Mouse (Mus musculus) cerebellum, adult 8-10 months (tissue): ENCODE results near the gene Fgfr2.

ENCODE experiments used
- DNase-seq: peaks from one replicate; pipeline ENCODE4 v3.0.0; 2022

Gene Fgfr2

DNA sequence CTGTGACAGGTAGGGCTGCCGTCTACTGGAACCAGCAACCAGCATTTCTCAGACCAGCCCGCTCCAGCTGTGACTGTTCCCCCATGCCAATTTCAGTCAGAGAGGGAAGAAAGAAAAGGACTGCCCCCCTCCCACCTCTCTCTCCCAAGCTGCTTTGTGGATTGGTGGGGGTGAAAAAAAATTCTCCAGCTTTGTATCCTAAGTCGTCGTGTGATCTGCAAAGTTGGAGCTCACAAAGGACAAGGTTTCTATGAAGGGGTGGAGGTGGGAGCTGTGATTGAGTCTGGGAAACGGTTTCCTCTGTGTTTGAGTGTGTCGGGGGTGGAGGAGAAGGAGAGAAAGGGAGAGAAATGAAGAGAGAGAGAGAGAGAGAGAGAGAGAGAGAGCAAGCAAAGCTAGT is 1147.3 kb downstream of the Fgfr2 start:
- no peak for DNase-seq

DNA sequence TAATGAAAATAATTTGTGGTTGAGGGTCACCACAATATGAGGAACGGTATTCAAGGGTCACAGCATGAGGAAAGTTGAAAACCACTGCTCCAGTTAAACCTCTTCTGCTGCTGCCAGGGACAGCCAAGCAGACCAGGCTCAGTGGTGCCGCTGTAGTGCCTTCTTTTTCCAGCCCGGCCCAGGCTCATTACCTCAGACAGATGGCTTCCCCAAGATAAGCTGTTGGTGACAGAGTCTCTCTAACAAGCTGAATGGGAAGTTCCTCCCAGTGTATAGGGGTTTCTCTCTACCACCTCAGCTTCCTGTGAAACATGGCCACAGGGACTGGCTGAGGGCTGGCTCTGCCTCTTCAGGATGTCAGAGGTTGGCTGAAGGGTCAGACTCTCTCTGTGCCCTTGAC is 1152.9 kb downstream of the Fgfr2 start:
- DNase-seq: no peak

DNA sequence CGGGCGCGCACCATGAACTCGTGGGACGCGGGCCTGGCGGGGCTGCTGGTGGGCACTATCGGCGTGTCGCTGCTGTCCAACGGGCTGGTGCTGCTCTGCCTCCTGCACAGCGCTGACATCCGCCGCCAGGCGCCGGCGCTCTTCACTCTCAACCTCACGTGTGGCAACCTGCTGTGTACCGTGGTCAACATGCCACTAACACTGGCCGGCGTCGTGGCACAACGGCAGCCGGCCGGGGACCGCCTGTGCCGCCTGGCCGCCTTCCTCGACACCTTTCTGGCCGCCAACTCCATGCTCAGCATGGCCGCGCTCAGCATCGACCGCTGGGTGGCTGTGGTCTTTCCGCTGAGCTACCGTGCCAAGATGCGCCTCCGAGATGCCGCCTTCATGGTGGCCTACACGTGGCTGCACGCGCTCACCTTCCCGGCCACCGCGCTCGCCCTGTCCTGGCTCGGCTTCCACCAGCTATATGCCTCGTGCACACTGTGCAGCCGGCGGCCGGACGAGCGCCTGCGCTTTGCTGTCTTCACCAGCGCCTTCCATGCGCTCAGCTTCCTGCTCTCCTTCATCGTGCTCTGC is 1156.1 kb downstream of the Fgfr2 start:
- no peak for DNase-seq

DNA sequence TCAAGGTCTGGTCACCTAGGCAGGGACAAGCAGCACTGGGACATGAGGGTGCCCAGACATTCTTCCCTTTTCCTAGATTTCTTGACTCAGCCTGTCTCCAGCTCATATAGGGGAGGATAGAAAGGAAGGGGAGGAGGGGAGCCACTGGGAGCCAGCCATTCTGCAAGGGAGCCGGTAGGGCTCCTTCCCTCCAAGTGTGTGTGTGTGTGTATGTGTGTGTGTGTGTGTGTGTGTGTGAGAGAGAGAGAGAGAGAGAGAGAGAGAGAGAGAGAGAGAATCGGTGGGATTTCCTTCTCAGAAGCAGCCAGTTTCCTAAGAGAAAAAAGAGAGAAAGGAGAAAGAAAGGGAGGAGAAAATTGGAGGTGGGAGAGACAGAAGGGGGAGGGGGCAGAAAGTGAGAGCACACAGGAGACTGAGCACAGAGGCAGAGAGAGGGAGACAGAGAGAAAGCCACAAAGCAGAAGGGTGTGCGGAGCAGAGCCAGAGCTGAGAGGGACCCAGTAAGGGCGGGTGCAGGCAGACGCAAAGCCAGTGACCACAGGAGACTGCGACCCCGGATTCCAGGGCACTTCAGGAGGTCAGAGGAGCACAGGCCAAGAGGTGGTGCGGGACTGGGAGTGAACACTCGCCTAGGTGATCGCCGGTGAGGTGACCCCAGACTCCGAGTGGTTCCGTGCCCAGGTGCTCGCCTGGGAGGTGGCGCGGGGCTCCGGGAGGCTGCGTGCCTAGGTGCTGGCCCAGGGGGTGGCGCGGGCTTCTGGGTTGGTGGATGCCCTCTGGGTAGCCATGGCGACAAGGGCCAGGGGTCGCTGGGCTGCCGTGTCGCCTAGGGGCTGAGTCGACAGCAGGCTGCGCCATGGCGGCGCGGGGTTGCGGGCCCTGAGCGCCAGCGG is 1156.9 kb downstream of the Fgfr2 start, which contains the start of gene Gpr26:
Gpr26 (plus strand) TSS at position 438 of the 893 bp plus-strand sequence.
- no peak for DNase-seq

DNA sequence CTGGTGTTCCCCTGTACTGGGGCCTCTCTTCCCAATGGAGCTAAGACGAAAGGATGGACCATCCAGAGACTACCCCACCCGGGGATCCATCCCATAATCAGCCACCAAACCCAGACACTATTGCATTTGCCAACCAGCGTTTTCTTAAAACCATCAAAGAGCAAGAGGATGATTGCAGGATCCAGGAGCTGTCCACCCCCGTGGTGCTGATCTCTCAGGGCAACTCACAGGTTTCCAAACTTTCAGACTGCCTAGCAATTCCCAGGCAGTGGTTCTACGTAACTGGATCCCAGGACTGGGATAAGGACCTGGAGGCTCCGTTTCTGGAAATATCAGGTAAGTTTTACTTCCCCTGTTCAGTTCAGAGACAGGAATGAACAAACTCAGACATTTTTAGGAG is 1162.6 kb downstream of the Fgfr2 start:
- no peak for DNase-seq

DNA sequence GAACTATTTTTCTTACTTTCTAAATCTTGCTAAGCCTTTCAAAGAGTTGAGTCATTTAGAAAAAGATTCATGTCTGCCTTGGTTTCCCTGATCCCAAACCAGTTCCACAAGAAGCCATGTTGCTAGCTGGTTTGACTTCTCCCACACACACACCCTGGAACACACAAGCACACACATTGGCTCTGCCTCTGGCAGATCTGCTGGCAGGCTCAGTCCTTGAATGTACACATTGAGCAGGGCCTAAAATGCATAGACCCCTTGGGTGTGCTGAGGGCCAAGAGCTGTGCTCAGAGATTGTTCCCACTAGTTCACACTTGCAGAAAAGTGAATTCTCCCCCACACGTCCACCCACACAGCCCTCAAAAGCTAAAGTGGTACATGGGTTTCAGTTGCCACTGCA is 1164.4 kb downstream of the Fgfr2 start:
- no peak for DNase-seq

DNA sequence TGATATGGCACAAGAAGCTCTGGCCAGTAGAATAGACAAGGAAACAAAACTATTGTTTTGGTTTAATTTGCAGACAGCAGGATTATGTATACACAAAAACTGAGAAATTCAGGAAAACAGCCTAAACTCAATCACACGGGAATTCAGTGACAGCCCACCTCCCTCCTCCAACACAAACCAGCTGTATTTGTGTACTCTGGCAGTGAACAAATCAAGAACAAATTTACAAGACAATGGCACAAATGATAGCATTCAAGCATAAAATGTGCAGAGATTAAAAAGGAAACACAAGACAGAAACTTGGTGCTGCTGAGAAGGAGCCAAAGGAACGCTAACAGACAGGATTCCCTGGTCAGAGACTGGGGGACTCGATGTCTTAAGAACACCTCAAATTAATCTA is 1169.7 kb downstream of the Fgfr2 start:
- no peak for DNase-seq

DNA sequence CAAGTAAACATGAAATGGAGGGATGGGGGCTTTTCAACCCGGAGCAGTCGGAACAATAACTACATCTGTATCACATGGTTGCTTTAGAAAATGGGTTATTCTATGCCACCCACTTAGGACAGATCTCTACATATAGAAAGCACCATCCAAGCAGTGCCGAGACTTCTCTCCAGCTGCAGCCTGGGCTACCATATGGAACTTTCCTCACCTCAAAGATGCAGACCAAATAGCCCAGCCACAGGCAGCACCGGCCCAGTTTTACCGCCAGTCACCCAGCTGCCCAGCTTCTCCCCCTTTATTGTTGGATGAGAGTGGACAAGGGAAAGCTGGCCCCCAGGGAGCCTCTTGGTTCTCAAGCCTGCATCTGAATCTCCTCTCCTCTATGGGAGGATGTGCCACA is 1172.0 kb downstream of the Fgfr2 start:
- DNase-seq: no peak

DNA sequence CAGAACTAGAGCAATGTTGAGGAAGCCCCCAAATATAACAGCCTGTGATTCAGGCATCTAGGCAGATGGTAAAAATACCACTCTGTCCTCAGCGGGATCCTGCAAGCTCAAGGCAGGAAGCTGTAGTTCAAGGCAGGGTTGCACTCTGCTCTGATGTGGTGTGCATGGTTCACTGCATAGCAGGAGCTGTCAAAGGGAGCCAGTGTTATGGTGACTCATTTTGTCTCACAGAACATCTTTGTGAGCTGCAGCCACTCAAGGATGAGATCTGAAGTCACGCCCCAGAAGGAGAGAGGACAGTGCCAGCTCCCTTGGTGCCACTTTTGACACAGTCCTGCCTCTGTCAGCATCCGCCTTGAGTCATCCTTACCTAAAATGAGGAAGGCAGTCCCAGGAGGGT is 1185.5 kb downstream of the Fgfr2 start:
- no peak for DNase-seq

DNA sequence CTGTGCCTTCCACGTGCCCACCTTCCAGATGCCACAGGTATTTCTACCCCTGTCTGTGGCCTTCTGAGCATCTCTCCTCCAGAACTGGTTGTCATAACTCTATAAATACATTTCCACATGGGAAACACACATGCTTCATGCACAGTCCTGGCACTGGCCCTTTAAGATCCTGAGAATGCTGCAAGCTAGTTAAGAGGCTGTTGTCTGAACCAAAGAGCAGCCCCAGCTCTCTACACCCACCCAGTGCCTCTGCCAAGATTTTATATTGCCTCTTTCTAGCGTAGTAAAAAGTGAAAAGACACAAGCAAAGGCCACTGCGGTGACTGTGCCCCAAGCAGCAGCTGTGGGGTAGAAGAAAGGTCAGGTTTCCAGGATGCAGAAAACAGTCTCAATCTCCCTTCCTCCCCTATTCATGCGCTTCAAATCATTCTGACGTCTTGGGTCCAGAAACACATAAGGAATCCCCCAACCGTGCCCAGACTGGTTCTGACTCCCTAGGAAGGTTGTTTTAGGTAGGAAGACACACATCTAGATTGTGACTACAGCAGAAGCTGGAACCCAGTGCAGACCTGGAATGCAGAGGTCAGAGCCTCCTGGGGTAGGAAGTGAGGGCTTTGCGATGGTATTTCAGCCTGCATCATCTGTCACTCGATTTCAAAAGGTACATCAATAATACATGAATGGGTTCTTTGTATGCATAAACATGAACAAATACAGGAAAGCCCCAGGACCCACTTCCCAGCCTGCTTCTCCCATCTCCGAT is 1195.7 kb downstream of the Fgfr2 start:
- DNase-seq: no peak

DNA sequence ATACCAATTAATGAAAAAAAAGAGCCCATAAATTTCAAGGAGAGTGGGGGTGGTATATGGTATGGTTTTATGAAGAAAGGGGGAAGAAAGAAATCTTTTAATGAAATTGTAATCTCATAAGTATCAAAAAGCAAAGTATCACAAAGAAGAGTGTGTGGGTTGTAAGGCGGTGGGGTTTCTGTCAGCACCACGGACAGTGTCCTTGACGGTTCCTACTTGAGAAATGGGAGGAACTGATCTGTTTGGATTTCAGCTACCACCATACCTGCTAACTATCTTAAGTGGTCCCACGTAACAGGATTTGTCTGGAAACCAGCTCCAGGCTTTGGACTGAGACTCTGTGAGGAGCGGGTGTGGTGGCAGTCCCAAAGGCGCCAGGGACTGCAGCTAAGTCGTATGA is 1205.8 kb downstream of the Fgfr2 start:
- no peak for DNase-seq

DNA sequence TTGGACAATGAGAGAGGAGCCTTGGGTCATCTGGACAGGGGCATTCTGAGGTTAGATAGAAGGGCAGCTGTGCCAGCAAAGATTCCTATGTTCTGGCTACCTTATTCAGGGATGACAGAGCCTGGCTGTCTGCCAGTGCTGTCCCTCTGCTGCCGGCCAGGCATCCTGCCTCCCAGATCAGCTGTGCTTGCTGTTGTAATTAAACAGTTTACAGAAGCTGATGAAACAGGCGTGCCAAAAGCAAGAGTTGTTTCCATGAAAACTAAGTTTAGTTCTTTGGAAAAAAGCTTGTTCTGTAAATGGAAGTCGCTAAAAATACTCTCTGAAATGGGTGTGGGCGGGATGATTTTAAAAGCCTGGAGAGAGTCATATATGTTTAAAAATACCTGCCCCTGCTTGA is 1213.5 kb downstream of the Fgfr2 start:
- no peak for DNase-seq

DNA sequence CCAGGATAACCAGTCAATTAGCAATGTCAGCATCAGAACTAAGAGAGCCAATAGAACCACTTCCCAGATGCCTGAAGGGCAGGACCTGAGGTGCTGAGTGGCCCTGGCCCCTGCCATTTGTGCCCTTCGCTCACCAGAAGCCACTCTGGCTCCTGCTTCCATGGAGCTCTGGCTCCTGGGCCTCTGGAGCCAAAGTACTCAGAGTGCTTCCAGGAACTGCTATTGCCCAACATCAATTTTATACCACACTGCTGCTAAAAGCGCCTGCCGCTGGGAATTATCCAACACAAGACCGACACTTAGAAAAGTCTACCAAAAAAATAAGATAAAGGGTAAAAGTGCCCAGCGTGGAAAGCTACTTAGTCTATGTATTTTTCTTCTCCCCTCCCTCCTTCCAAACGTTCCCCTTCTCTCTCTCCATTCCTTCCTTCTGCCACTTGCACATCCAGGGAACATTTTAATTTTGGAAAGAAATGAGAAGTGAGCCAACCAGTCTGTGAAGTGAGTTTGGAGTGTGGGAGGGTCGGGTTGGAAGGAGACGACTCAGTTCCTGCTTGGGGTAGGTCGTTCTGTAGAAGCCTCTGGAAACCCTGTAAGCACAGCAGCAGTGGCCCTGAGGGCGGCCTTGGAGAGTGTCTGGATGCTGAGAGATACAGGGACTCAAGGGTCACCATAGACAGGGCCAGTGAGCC is 1216.5 kb downstream of the Fgfr2 start:
- no peak for DNase-seq

DNA sequence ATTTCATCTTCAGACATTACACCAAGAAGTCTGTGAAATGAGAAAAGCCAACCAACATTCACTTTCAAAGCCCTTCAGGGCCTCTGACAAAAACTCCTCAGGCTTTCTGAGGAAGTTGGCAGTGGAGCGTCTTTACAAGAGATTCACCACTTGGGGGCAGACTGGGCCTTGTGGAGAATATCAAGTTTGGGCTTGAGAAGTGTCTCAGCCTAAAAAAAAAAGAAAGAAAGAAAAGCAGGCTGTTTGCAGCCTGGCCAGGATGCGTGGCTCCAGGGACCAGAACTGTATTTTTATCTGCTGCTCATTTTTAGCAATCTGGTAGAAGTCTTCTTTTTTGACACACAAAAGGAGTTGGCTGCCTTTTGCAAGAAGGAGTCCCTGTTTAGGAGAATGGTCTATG is 1223.8 kb downstream of the Fgfr2 start:
- DNase-seq: peak; percentile 56

DNA sequence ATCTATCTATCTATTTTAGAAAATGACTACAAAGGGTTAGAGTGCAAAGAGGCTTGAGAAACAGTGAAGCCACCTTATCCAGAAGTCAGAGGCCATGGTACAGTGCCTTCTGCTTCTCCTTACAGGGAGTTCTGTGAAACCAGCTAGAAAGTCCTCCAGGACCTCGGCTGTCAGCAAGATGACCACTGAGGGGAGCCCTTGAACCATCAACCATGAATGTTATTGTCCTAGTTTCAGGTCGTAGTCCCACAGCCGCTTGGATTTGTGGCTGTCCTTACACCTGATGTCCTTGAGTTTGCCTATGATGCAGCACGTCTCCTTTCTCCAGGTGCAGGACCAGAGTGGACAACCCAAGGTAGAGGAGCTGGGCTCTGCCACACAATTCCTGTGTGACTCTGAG is 1225.9 kb downstream of the Fgfr2 start:
- peak; percentile 35 for DNase-seq

DNA sequence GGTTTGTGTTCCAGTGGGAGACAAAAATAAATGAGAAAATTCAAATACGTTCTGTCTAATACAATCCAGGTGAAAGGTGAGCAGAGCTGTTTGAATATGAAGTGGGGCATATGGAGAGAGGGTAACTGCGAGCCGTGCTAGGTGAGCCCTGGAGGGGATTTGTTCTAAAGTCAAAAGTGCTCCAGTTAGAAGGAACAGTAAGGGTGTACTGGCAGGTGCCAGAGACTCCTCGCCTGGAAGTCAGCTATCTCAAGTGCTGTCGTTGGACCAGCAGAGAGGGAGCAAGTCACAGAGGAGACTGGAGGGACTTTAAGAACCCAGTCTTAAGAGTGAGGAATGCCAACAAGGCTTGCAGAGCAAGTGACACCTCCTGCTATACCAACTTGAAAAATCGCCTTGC is 1240.3 kb downstream of the Fgfr2 start:
- DNase-seq: no peak

DNA sequence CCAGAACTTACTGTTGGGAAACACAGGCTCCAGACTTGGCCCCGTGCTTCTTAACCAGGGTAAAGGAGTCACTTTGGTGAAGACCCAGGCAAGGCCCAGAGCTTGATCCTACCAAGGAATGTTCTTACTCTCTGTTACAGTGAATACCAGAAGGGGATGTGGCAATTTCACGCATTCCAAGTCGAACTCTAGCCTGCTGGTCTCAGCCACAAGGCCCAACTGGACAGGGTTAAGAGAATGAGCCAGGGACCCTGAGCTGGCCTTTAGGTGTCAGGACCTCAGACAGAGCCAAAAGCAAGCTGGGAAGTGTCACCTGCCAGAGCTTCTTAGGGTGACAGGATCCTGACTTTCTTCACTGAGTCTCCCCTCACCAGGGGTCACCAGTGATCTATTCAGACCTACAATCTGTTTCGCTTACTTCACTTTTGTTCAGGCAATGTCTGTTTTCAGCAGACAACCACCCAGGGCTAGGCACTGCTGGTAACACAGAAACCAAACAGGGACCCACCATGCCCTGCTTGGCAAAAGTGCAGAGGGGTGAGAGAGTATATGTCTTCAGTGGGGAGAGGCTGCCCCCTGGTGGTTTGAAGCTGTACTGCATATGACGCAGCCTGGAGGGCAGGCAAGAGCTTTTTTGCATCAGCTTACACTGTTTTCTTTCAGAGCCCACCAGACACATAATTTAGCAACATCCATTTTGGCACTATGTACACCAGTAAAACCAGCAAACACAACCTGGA is 1241.1 kb downstream of the Fgfr2 start:
- DNase-seq: peak; percentile 54

DNA sequence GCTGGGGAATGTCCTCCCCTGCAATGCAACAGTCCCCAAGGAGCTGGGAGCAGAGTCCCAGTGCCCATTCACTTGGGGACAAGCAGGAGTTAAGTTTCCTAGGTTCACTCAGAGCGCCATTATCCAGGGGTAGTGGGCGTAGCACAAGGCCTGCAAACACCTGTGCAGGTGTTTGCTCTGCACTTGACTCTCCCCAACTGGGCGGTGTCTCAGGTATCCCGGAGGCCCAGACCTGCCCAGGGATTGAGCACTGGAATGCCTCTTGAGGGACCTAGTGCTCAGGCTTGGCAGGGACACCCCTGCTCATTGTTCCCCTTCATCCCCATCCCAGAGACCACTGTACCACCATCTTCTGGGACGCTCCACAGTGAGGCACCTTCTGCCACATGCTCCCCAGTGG is 1243.0 kb downstream of the Fgfr2 start:
- no peak for DNase-seq

DNA sequence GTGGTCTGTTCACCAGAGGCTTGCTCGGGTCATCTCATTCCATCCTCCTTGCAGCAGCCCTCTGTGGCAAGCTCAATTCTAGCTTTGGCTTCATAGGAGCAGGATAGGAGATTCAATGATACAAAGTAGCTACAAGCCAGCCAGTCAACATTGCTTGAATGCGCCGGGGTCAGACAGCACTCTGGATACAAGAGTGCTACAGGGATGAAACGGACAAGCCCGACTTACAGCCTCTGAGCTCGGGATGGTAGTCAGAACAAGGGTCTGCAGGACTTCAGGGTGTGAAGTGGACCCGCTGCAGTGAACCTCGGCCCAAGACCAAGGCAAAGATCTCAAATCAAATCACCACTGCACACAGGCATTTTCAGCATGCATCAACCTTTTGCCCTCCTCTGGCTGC is 1244.3 kb downstream of the Fgfr2 start:
- no peak for DNase-seq

DNA sequence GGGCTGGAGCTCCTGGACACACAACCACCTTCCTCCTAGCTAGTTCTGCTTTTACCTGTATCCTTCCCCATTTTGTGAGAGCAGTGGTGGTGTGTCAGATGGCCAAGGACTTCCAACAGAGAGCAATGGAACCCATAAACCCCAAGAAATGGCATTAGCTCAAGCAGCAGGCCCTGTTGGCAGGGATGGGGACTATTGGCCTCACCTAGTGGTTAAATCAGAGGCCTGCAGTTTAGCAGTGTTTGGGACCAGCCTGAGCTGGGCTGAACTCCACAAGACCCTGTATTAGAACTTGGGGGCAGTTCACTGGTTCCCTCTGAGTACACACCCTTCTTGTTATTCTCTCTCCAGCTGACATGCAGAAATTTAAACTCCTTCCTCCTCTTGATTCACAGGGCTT is 1262.0 kb downstream of the Fgfr2 start:
- DNase-seq: no peak

DNA sequence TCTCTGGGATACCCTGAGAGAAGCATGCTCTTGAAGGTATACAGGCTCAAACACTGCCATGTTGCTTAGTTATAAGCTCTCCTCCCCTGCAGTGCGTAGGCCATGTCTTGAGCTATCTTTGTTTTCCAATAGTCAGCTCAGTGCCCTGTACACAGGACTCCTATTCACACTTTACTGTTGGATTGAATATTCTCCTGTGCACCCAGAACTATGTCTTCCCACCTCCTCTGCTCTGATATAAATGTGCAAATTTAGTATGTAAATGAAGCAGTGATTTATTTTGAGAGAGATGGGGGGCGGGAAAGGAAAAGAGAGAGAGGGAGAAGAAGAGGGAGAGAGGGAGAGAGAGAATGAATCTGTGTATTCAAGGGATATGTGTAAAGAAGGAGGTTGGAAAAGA is 1267.5 kb downstream of the Fgfr2 start:
- no peak for DNase-seq

DNA sequence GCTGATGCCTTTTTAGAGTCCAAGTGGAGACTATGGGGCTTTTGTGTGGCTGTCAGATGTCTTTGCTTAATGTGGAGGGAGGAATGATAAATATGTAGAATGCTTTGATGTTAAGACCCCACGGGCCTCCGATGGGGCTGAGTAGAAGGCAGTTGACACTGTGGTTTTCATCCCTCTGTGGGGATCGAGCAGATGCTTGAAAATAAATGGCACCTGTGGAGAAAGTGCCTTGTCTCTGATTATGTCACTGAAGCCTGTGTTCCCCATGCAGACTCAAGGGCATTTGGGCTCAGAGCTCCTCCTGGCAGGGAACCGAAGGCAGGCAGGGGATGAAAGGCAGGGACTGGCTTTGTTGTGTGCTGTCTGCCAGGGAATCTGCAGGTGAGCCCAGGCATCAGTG is 1272.6 kb downstream of the Fgfr2 start:
- DNase-seq: no peak
